Mouse (Mus musculus): ENCODE results near the gene Max.
A peak's percentile ranks its signal among the peaks of the same experiment; 100 is the strongest.

The Max gene

GRCm38 (mm10) chr12:76961932-76962891, at the start of gene Max:
Max (minus strand) TSS chr12:76962201.
- DNase-seq (ENCODE audit: low read depth, low spot score) = peak; percentile 99

- no peak for DNase-seq (ENCODE audit: low read depth, low spot score)
Measured at GRCm38 (mm10) chr12:77011092-77011720, 49.2 kb upstream of the Max start.

GRCm38 (mm10) chr12:77009202-77010030, 47.4 kb upstream of the Max start:
- no peak for DNase-seq (ENCODE audit: low read depth, low spot score)

GRCm38 (mm10) chr12:77004893-77005292, 42.9 kb upstream of the Max start:
- no peak for DNase-seq (ENCODE audit: low read depth, low spot score)

GRCm38 (mm10) chr12:77002551-77003228, 40.7 kb upstream of the Max start:
- no peak for DNase-seq (ENCODE audit: low read depth, low spot score)

- DNase-seq (ENCODE audit: low read depth, low spot score) = no peak
Measured at GRCm38 (mm10) chr12:77001312-77001711, 39.3 kb upstream of the Max start.

GRCm38 (mm10) chr12:77000705-77001284, 38.8 kb upstream of the Max start:
- peak; percentile 21 for DNase-seq (ENCODE audit: low read depth, low spot score)

- DNase-seq (ENCODE audit: low read depth, low spot score) = peak; percentile 59
Measured at GRCm38 (mm10) chr12:77000096-77000704, 38.2 kb upstream of the Max start.

- no peak for DNase-seq (ENCODE audit: low read depth, low spot score)
Measured at GRCm38 (mm10) chr12:76994766-76995165, 32.8 kb upstream of the Max start.

- DNase-seq (ENCODE audit: low read depth, low spot score) = no peak
Measured at GRCm38 (mm10) chr12:76992891-76993529, 31.0 kb upstream of the Max start.

GRCm38 (mm10) chr12:76982818-76983471, 20.9 kb upstream of the Max start:
- DNase-seq (ENCODE audit: low read depth, low spot score) = no peak

GRCm38 (mm10) chr12:76979530-76979929, 17.5 kb upstream of the Max start:
- DNase-seq (ENCODE audit: low read depth, low spot score) = no peak

- DNase-seq (ENCODE audit: low read depth, low spot score) = no peak
Measured at GRCm38 (mm10) chr12:76972669-76973068, 10.7 kb upstream of the Max start.

GRCm38 (mm10) chr12:76972241-76972640, 10.2 kb upstream of the Max start:
- DNase-seq (ENCODE audit: low read depth, low spot score) = no peak

GRCm38 (mm10) chr12:76971642-76972221, 9.7 kb upstream of the Max start:
- no peak for DNase-seq (ENCODE audit: low read depth, low spot score)

GRCm38 (mm10) chr12:76965876-76966275, 3.9 kb upstream of the Max start:
- DNase-seq (ENCODE audit: low read depth, low spot score) = no peak

- DNase-seq (ENCODE audit: low read depth, low spot score) = no peak
Measured at GRCm38 (mm10) chr12:76965089-76965488, 3.1 kb upstream of the Max start.

GRCm38 (mm10) chr12:76961052-76961931, 709 bp downstream of the Max start:
- DNase-seq (ENCODE audit: low read depth, low spot score) = no peak

Measured in skeletal muscle tissue, adult 2 months (tissue).